Mouse (Mus musculus): ENCODE data around the gene Ctnnbl1. TPM values are rescaled to one million over a fixed set of nuclear protein-coding genes. Genes with fewer than 3 reads are reported as not detected.

Gene Ctnnbl1
- polyA plus RNA-seq, 1 experiment from 2014 or later, result 89.4 TPM

DNA sequence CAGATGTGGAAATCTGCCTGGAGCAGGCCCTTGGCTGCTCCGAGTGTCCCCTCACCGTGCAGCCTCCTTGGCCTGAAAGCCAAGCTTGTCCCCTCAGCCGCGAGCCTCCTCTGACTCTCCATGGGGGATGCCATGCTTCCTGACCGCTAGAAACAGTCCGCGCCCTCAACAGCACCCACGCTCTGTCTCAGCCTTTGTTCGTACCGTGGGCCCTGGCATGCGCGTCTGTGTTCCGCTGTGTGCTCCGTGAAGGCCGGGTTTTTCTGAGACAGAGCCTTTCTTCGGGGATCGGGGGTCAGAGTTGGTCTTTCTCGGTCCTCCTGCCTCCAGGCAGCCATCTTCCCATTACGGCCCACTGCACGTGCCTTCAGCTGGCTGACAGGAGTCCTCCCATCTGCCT lies 190.2 kb downstream of the Ctnnbl1 start:
- Histone ChIP-seq H3K9ac (ENCODE audit: low read length) (no peak overlapping the region; the same call in 1 of the 2 replicates), H3K27ac (ENCODE audit: low read depth, low read length) (no peak overlapping the region), H3K27me3 (replicated peaks; ENCODE audit: control insufficient read depth, insufficient read depth, low read length) (no peaks in the 10 kb centered on the region), H3K4me1 (ENCODE audit: control insufficient read depth, insufficient read depth, low read length) (peaks cover 7% of the 10 kb centered on the region; the same call in 1 of the 2 replicates), H3K4me3 (ENCODE audit: low read depth, low read length) (no peak overlapping the region), H3K4me2 (ENCODE audit: low read length) (no peak overlapping the region), H3K36me3 (ENCODE audit: control insufficient read depth, insufficient read depth, low read length) (no peaks in the 10 kb centered on the region), H3K9me3 (replicated peaks; ENCODE audit: control insufficient read depth, low read length) (no peaks in the 10 kb centered on the region)
- DNase-seq (ENCODE audit: low spot score), result no peak
- no peak for ATAC-seq
- 51% methylated on average over 20 of the region's 20 CpGs for WGBS

DNA sequence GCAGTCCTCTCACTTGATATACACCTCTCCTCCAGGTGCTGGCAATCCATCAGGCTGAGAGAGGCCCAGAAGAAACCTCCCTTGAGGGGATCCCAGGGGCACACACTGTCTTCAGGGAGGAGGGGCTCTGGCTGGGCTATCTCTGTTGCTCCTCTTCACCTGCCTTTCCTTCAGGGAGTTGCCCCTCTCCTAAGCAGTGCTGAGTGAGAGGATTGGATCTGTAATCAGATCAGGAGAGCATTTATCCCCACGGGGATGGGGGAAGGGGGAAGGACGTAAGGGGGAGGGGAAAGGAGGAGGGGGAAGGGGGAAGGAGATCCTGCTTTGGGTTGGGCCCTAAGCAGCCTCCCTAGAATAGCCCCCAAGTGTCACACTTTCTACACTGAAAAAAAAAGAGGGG lies 190.6 kb downstream of the Ctnnbl1 start:
- no peak overlapping the region for H3K4me3 ChIP-seq (ENCODE audit: low read depth, low read length)
- H3K36me3 ChIP-seq (ENCODE audit: control insufficient read depth, insufficient read depth, low read length), result no peaks in the 10 kb centered on the region
- H3K9me3 ChIP-seq (replicated peaks; ENCODE audit: control insufficient read depth, low read length), result no peaks in the 10 kb centered on the region
- DNase-seq (ENCODE audit: low spot score) (no peak), ATAC-seq (no peak)
- 5% methylated on average over 2 of the region's 2 CpGs for WGBS
- H3K4me2 ChIP-seq (ENCODE audit: low read length), result no peak overlapping the region
- no peaks in the 10 kb centered on the region for H3K27me3 ChIP-seq (replicated peaks; ENCODE audit: control insufficient read depth, insufficient read depth, low read length)
- no peak overlapping the region for H3K27ac ChIP-seq (ENCODE audit: low read depth, low read length)
- H3K4me1 ChIP-seq (ENCODE audit: control insufficient read depth, insufficient read depth, low read length), result peaks cover 7% of the 10 kb centered on the region; the same call in 1 of the 2 replicates
- H3K9ac ChIP-seq (ENCODE audit: low read length), result no peak overlapping the region

DNA sequence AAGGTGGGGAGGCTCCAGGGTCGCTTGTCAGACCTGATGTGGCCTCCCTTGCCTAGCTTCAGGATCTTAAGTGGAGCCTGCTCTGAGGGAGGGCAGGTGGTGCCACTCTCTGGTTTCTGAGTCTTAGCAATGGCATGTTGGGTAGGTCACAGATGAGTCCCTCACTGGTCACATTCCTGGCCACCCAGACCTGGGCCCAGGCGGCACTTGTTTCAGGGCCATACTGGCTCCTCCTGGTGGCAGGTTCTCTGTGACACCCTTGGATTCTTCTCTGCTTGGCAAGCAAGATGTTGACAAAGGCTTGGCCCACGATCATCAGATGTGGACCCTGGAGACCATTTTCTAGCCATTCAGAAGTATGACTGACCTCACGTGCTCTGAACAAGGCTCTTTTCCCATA lies 195.5 kb downstream of the Ctnnbl1 start:
- H3K27ac ChIP-seq (ENCODE audit: low read depth, low read length), result no peak overlapping the region
- DNase-seq (ENCODE audit: low spot score) (no peak), ATAC-seq (no peak)
- H3K9me3 ChIP-seq (replicated peaks; ENCODE audit: control insufficient read depth, low read length), result no peaks in the 10 kb centered on the region
- H3K36me3 ChIP-seq (ENCODE audit: control insufficient read depth, insufficient read depth, low read length), result no peaks in the 10 kb centered on the region
- no peaks in the 10 kb centered on the region for H3K27me3 ChIP-seq (replicated peaks; ENCODE audit: control insufficient read depth, insufficient read depth, low read length)
- no peak overlapping the region for H3K4me2 ChIP-seq (ENCODE audit: low read length)
- H3K4me3 ChIP-seq (ENCODE audit: low read depth, low read length), result no peak overlapping the region
- 84% methylated on average over 4 of the region's 4 CpGs for WGBS
- H3K4me1 ChIP-seq (ENCODE audit: control insufficient read depth, insufficient read depth, low read length), result no peaks in the 10 kb centered on the region
- H3K9ac ChIP-seq (ENCODE audit: low read length), result no peak overlapping the region

DNA sequence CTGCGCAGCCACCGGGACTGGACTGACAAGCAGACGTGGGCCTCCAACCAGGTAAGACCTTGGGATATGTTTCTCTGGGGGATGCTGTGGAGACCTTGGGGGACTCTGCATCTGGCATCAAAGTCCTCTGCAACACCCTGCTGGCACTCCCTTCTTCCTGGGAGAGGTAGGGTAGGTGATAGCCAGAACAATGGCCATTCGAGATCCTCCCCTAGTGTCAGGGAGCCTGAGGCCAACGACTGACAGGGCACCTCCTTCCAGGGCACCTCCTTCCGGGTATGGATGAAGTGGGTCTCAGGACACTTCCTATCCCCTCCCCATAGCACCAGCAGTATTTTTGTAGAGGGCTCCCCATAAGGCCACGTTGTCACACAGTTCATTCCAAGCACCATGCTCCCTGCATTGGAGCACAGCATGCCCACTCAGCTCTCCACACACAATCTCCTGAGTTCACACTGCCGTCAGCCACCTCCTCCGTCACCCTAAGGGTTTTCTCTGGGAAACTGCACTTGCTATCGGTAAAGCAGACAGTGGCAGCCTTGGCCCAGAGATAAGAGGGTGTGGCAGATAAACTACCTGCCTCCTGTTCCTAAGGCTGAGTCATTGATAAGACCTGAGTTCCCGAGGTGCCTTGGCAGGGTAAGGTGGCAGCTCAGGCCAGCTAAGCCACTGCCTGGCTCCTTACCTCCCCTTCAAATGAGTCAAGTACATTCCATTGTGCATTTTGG lies 198.4 kb downstream of the Ctnnbl1 start:
- Histone ChIP-seq H3K9me3 (replicated peaks; ENCODE audit: control insufficient read depth, low read length) (no peaks in the 10 kb centered on the region), H3K9ac (ENCODE audit: low read length) (no peak overlapping the region), H3K27ac (ENCODE audit: low read depth, low read length) (no peak overlapping the region), H3K27me3 (replicated peaks; ENCODE audit: control insufficient read depth, insufficient read depth, low read length) (peaks cover 10% of the 10 kb centered on the region; the same call in 1 of the 2 replicates), H3K4me2 (ENCODE audit: low read length) (no peak overlapping the region), H3K4me3 (ENCODE audit: low read depth, low read length) (no peak overlapping the region), H3K36me3 (ENCODE audit: control insufficient read depth, insufficient read depth, low read length) (no peaks in the 10 kb centered on the region), H3K4me1 (ENCODE audit: control insufficient read depth, insufficient read depth, low read length) (peaks cover 4% of the 10 kb centered on the region; the same call in 1 of the 2 replicates)
- ATAC-seq (no peak), DNase-seq (ENCODE audit: low spot score) (no peak)
- WGBS, result 77% methylated on average over 11 of the region's 11 CpGs

DNA sequence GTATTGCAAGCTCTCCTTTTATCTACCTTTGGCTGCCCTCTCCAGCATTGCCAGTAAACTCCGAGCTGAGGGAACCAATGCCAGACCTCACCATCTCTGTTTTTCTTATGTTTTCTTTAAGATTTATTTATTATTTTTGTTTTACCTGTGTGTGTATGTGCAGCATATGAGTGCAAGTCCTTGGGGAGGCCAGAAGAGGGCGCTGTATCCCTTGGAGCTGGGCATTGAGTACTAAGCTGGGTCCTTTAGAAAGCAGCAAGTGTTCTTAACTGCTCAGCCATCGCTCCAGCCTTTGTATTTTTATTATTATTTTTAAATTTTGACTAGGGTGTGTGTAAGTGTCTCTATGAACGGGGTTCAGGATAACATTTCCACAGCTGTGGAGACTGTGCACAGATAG lies 199.5 kb downstream of the Ctnnbl1 start:
- Histone ChIP-seq H3K4me1 (ENCODE audit: control insufficient read depth, insufficient read depth, low read length) (peaks cover 10% of the 10 kb centered on the region), H3K9me3 (replicated peaks; ENCODE audit: control insufficient read depth, low read length) (no peaks in the 10 kb centered on the region), H3K4me2 (ENCODE audit: low read length) (no peak overlapping the region), H3K27me3 (replicated peaks; ENCODE audit: control insufficient read depth, insufficient read depth, low read length) (peaks cover 17% of the 10 kb centered on the region), H3K4me3 (ENCODE audit: low read depth, low read length) (no peak overlapping the region), H3K9ac (ENCODE audit: low read length) (no peak overlapping the region), H3K27ac (ENCODE audit: low read depth, low read length) (no peak overlapping the region), H3K36me3 (ENCODE audit: control insufficient read depth, insufficient read depth, low read length) (no peaks in the 10 kb centered on the region)
- DNase-seq (ENCODE audit: low spot score) (no peak), ATAC-seq (no peak)
- WGBS, result 82% methylated on average over 4 of the region's 4 CpGs

DNA sequence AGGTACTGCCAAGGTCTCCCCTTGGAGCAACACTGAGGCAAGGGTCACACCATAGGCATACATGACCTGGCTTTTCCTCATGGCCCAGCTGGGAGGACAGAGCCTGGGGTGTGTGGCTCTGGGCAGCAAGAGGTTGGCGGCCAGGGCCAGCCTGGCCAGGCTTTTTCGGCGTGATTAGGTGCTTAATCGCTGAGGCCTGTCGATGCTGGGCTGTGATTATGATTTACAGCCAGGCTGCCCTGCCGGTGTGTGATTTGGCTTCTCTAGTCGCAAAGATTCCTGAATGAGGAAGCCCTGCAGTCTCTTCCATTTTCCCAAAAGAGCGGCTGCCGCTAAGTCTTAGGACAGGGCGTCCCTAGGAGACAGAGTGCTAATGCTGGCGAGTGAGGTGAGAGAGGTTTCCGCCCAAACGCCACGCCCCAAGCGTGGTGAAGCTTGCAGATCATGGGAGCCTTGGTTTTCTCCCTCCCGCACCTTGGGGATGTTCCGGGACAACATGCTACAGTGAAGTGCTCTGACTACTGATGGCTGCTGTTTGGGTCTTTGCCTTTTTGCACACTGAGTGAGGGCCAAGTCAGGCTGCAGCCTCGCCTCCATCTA lies 203.5 kb downstream of the Ctnnbl1 start:
- DNase-seq (ENCODE audit: low spot score) (no peak), ATAC-seq (no peak)
- H3K4me2 ChIP-seq (ENCODE audit: low read length), result peak overlapping the region; percentile 38
- H3K27ac ChIP-seq (ENCODE audit: low read depth, low read length), result no peak overlapping the region
- H3K36me3 ChIP-seq (ENCODE audit: control insufficient read depth, insufficient read depth, low read length), result no peaks in the 10 kb centered on the region
- H3K9me3 ChIP-seq (replicated peaks; ENCODE audit: control insufficient read depth, low read length), result no peaks in the 10 kb centered on the region
- H3K4me1 ChIP-seq (ENCODE audit: control insufficient read depth, insufficient read depth, low read length), result peaks cover 12% of the 10 kb centered on the region
- 3% methylated on average over 18 of the region's 18 CpGs for WGBS
- H3K27me3 ChIP-seq (replicated peaks; ENCODE audit: control insufficient read depth, insufficient read depth, low read length), result peaks cover 19% of the 10 kb centered on the region
- peak overlapping the region; percentile 45 for H3K9ac ChIP-seq (ENCODE audit: low read length)
- H3K4me3 ChIP-seq (ENCODE audit: low read depth, low read length), result no peak overlapping the region

Other genes with a start within 250 kb of the Ctnnbl1 start
- gene Nnat, start 177.3 kb upstream of the Ctnnbl1 start, polyA plus RNA-seq (2014; fragmentation: Nextera tagmentation; extraction: Ambion mirVana), result 6,589 and 7,102 TPM in 2 replicates
- gene Blcap, start 166.1 kb upstream of the Ctnnbl1 start, polyA plus RNA-seq (2014; fragmentation: Nextera tagmentation; extraction: Ambion mirVana), result 240 and 254 TPM in 2 replicates
- 4.7 and 6.8 TPM in 2 replicates for gene Vstm2l, start 177.3 kb downstream of the Ctnnbl1 start, polyA plus RNA-seq (2014; fragmentation: Nextera tagmentation; extraction: Ambion mirVana)